Mouse (Mus musculus) CD4-positive, CD25-positive, alpha-beta regulatory T cell, adult 2 months (primary cell): ENCODE measurements around the gene Nedd4.

Experiments
- DNase-seq: peaks from one replicate; pipeline ENCODE4 v3.0.0-alpha.2; 2012; ENCODE audit warnings: low read depth, low spot score

The Nedd4 gene

GRCm38 (mm10) chr9:72721221-72721620 lies 59.1 kb downstream of the Nedd4 start:
- DNase-seq = no peak

DNA sequence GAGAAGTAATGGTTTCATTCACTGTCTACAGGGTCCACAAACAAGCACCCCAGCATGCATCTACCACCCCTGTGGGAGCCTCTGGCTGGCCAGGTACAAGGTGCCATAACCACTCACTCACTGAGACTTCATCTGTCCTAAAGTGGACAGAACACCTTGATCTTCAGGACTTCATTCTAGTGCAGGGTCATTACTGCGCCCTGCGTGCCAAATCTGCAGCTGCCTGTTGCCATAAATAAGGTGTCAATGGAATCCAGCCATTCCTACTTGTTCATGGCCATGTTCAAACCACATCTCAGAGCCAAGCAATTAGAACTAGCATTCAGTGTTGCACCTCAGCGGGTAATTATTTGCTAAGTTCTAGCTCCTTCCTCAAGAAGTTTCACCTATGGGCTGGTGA lies 60.5 kb downstream of the Nedd4 start:
- no peak for DNase-seq

DNA sequence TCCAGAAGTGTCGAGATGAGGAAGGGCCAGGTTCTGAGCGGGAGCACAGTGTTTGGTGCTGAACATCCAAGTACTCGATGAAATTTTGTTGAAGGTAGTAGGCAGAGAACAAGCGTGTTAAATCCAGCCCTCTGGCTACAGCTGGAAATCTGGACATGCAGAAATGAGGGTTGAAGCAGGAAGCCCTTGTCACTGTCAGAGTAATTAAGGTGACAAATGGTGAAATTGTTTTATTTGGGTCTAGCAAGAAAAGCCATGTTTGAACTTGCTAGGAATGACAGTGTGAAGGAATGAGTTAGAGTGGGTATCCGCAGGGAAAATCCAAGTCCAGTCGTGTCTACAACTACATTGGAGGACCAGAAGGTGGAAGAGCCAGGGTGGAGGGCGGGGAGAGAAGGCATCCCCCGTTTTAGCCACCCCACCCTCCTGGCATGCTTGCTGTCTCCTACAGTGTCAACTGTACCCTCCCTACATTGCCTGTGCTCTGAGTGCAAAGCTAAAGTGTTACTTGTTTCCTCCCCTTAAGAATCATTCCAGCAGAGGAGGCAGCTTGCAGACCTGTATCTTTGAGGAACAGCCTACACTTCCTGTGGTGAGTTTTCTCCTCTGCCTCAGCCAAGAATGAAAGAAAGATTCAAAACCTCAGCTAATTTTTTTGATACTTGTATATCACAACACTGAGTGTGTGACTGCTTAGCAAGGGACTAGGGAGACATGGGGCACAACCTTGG lies 62.5 kb downstream of the Nedd4 start:
- DNase-seq = no peak

DNA sequence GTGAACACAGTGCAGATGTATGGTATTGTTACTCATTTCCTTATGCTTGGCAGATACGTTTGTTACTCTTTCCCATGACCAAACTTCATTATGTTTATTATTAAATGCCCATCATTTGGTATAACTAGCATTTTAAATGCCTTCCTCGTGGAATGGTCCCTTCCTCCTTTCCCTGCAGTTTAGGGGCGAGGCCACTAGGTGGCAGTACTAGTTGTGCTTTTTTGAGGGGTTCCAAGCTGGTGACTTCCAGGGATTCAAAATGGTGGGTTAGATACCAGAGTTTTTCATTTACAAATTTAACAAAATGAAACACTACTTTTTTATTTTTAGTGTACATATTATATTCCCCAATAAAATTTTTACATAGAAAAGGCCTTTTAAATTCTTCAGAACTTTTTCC lies 71.8 kb downstream of the Nedd4 start:
- peak; percentile 65 for DNase-seq

- DNase-seq = peak; percentile 77
These were observed 73.8 kb downstream of the Nedd4 start for GRCm38 (mm10) chr9:72735822-72736410.

DNA sequence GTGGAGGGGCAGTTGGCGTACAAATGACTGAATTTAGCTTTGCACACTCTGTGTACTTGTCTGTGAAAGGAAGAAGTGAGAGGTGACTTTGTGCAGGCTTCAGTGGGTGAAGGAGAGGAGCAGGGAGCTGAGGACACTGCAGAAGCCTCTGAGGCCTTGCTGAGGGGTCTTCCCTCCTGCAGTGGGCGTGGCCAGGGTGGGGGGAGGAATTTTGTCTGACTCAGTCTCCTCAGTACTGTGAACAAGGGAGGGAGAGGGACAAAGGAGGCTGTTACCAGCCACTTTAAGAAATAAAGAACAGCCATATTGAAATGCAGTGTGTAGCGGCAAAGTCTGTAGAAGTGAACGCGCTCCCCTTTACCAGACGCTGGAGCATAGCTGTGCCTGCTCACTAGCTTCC lies 79.1 kb downstream of the Nedd4 start:
- DNase-seq = no peak

GRCm38 (mm10) chr9:72746278-72746677 lies 84.1 kb downstream of the Nedd4 start:
- no peak for DNase-seq

DNA sequence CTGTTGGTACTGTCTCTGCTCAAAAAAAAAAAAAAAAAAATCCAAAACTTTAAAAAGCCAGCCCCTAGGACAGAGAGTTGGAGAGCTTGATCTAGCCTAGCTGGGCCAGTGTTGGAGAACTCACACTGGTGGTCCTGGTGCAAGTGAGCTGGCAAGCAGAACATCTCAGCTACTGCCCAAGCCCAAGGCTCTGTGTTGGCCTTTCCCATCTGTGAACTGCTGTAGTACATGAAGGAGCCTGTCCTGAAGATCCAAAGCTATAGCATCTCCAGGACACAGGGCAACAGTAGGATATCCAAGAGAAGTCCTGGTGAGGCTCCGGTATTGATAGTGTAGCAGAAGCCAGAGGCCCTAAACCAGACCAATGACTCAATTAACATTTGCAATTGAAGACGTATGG lies 88.1 kb downstream of the Nedd4 start:
- no peak for DNase-seq

- DNase-seq = no peak
These were observed 90.5 kb downstream of the Nedd4 start for GRCm38 (mm10) chr9:72752656-72753055.

DNA sequence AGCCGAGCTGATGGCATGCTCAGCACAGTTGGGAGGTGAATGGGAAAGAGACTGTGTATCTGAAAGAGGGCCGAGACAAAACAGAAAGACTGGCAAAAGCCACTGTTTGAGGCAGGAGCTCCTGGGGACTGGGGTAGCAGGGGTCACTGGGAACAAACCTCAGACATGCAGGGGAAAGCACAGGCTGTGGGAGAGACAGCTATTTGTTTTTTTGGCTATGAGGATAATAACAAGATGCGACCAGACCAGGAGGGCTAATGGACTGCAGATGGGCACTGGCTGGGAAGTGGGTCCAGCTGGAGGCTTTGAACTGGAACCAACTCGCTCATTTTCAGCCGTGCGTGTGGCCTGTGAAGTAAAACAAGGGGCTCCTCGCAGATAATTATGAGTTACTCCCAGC lies 91.6 kb downstream of the Nedd4 start:
- no peak for DNase-seq

DNA sequence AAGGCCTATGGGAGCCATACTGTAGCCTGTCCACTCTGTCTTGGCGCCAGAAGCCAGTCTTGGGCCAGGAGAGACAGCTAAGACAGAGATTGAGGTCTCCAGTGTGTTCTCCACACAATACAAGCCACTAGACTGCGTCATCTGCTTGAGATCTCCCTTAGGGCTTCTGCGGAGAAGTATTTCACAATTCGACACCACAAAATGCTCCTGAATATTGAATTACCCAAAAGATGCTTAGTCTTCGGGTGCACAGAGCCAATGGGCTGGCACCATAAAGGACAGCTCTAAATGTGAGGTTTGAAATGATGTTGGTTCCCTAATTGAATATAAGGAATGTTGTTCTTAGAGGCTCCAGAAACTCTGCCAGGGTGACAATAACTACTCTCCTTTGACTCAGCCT lies 95.0 kb downstream of the Nedd4 start:
- DNase-seq = no peak

GRCm38 (mm10) chr9:72758705-72759131 lies 96.6 kb downstream of the Nedd4 start:
- DNase-seq = no peak

DNA sequence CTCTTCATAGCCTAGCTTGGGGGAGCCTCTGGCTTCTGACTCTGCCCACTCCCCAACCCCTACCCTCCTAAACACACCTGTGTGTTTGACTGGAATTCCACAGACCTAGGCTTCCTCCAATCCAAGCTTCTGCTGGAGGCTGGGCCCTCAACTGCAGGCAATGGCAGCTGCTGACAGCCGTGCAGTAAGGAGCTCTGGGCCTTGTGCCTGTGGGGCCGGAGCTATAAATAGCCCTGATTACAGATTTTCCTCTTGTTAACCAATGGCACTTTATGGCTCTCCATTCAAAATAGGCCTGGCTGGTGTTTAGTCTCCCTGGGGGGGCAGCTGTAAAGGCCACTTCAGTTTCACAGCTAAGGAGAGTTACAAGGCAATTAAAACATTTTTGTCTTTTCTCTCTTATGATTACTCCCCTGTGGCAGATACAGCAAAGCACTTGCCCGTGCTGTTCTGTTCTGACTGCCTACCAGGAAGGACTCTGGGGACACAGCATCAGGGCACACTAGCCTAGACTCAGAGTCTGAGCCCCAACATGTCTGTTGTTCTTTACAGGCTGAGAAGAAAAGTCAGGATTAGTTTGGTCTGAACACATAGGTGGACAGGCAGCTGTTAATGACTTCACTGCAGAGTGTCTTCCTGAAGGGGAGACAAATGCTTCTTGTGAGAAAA lies 101.0 kb downstream of the Nedd4 start:
- no peak for DNase-seq

DNA sequence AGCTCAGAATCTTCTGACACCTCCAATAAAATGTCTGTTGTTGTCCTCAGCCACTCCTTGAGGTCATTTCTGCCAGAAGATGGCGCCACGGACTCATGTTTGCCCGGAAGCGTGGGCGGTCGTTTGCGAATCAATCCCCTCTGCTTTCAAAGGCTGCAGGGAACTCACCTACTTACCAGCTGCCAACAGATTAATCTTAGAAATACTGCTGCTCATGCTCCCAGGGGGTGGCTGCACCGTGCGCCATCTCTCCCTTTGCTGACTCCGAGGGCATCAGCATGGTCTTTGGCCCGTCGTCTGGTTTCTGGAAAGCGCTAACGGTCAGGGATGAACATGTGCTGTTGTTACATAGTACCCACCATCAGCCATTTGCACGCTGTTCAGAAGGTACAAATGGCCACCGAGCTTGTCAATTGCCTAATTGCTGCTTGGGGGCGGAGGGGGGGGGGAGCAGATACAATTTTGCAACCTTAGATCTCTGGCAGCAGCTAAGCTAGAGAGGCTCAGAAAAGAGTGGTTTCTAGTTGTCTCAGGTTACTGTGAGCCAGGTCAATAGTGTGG lies 104.7 kb downstream of the Nedd4 start:
- peak; percentile 89 for DNase-seq

DNA sequence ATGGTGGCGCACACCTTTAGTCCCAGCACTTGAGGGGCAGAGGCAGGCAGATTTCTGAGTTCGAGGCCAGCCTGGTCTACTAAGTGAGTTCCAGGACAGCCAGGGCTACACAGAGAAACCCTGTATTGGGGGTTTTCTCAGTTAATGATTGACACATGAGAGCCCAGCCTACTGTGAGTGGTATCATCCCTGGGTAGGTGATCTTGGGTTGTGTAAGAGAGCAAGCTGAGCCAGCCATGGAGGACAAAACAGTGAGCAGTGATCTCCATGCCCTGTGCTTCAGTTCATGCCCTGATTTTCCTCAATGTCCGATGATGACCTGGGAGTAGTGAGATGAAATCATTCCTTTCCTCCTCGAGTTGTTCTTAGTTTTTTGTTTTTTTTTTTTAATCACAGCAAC lies 112.9 kb downstream of the Nedd4 start:
- DNase-seq = no peak

- no peak for DNase-seq
These were observed 116.9 kb downstream of the Nedd4 start for GRCm38 (mm10) chr9:72779004-72779403.

DNA sequence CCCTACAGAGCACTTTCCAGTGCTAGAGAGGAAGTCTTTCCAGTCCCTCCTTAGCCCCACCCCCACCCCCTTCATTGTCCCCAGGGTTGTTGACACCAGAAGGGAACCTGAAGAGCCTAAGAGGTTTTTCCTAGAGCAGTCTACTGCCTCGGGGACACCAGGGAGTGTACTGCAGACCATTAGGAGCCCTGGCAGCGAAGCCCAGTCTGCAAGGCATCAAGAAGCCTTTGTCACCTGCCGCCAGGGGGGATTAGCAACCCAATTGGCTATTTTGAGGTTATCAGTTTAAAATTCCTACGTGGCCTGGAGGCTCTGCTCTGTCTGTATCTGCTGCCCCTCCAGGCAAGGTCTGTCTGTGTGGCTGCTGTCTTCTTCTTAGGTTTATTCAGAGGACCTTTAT lies 117.6 kb downstream of the Nedd4 start:
- no peak for DNase-seq

DNA sequence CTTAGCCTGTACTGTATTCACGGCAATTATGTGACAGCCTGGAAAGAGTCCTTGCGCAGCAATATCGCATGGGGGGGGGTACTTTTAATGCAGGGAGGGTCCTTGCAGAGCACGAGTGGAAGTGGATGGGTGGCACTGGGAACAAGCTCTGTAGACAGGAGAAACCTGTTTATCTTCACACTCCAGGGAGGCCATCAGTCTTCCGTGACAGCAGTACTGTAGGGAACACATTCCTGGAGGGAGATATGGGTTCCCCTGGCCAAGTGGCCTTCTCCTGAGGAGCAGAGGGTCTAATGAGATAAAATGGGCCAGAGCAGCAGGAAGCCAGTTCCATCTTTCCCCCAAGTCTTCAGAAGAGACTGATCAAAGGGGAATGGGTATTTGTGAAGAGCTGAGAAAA lies 118.5 kb downstream of the Nedd4 start:
- DNase-seq = no peak

DNA sequence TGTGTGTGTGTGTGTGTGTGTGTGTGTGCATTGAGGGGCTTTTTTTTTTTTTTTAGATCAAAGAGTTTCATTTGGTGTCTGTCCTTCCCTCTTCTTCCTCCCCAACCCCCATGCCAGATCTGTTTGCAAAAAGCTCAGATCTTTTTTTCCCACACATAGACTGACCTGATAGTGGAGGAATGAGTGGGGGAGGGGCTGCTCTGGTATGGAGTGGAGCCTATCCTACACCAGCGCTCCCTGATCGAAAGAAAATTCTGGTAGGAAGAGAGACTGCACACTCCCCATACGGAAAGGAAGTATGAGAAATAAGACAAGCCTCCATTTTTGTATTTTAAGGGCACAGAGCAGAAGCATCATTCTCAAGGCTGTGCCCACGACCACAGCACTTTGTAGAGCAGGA lies 119.3 kb downstream of the Nedd4 start:
- DNase-seq = no peak

GRCm38 (mm10) chr9:72782121-72782520 lies 120.0 kb downstream of the Nedd4 start:
- no peak for DNase-seq

DNA sequence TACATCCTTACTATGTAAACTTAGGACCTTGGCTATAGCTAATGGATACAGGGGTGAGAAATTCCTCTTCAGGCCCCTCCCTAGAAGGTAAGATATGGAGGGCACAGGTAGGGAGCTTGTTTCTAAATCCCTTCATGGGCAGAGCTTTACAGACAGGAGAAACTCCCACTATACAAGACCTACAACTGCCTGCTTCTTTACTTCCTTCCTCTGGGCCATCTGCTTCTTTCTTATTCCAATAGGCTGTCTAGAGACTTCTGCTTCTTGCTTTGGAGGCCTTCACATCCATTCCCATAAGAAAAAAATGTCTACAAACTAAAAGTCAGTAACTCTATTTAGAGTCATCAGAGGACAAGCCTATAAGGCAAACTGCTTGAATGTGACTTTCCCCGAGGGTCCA lies 125.6 kb downstream of the Nedd4 start:
- DNase-seq = no peak

GRCm38 (mm10) chr9:72790530-72791212 lies 128.5 kb downstream of the Nedd4 start:
- no peak for DNase-seq
